Mouse (Mus musculus) forebrain, embryonic 11.5 days (tissue): ENCODE results near the gene Ezh1. TPM values are rescaled to one million over a fixed set of nuclear protein-coding genes. Genes with fewer than 3 reads are reported as not detected.

Experiments
- ATAC-seq: fragments of 200-750 bp; cut with Nextera tagmentation; replicated peaks from 2 replicates; pipeline ENCODE4 v1.8.0; 2017; ENCODE audit warnings: moderate TSS enrichment; ENCODE audit not compliant: low FRiP score
- DNase-seq: peaks from one replicate; pipeline ENCODE4 v3.0.0-alpha.2; 2017; ENCODE audit warnings: low spot score
- H3K27ac ChIP-seq: fragments of 300-500 bp; sonication (generic); 2 replicates; pipeline ENCODE4 v1.5.1; 2014; ENCODE audit warnings: low read depth, low read length
- H3K27me3 ChIP-seq: fragments of 300-500 bp; sonication (generic); 2 replicates; pipeline ENCODE4 v1.6.1; 2014; ENCODE audit warnings: mild to moderate bottlenecking, low read length, mixed read lengths; ENCODE audit not compliant: control insufficient read depth, insufficient read depth
- H3K36me3 ChIP-seq: fragments of 300-500 bp; sonication (generic); 2 replicates; pipeline ENCODE4 v1.6.1; 2014; ENCODE audit warnings: mild to moderate bottlenecking, low read length, moderate library complexity, mixed read lengths; ENCODE audit not compliant: control insufficient read depth, insufficient read depth
- H3K4me1 ChIP-seq: fragments of 300-500 bp; sonication (generic); replicated peaks from 2 replicates; pipeline ENCODE4 v1.6.1; 2014; ENCODE audit warnings: low read length, mixed read lengths; ENCODE audit not compliant: control insufficient read depth, insufficient read depth
- H3K4me2 ChIP-seq: fragments of 300-500 bp; sonication (generic); 2 replicates; pipeline ENCODE4 v1.6.1; 2014; ENCODE audit warnings: low read depth, mild to moderate bottlenecking, low read length, moderate library complexity, mixed read lengths; ENCODE audit not compliant: severe bottlenecking
- H3K4me3 ChIP-seq: fragments of 300-500 bp; sonication (generic); 2 replicates; pipeline ENCODE4 v1.5.1; 2014; ENCODE audit warnings: low read depth, low read length
- H3K9ac ChIP-seq: fragments of 300-500 bp; sonication (generic); 2 replicates; pipeline ENCODE4 v1.6.1; 2014; ENCODE audit warnings: low read length
- H3K9me3 ChIP-seq: fragments of 300-500 bp; sonication (generic); 2 replicates; pipeline ENCODE4 v1.6.1; 2016; ENCODE audit warnings: low read length, mixed read lengths; ENCODE audit not compliant: control insufficient read depth
- WGBS: fragments of 180-500 bp; shearing (Covaris S2); extraction: QIAGEN DNeasy Blood & Tissue Kit; methylation state at CpG from one replicate; pipeline ENCODE4 v1.1.7; 2014; 5-methylcytosine and 5-hydroxymethylcytosine counted together
- polyA plus RNA-seq: library from polyadenylated mRNA; unstranded; fragments of >200 nt; fragmentation: Nextera tagmentation; extraction: Ambion mirVana; gene quantifications from 2 replicates; pipeline ENCODE4 v1.2.1, GENCODE M21; 2014

Gene Ezh1
- polyA plus RNA-seq, 1 experiment from 2014 or later, result 12.8 TPM

- H3K9ac ChIP-seq, result peak overlapping the region; percentile 73
- no peak for DNase-seq
Measured at GRCm38 (mm10) chr11:101225331-101226064, 765 bp downstream of the Ezh1 start.

GRCm38 (mm10) chr11:101224337-101224736 lies 1.9 kb downstream of the Ezh1 start:
- Histone ChIP-seq H3K27me3 (no peaks in the 10 kb centered on the region), H3K4me3 (no peak overlapping the region), H3K4me2 (no peak overlapping the region), H3K36me3 (no peaks in the 10 kb centered on the region), H3K27ac (no peak overlapping the region), H3K9me3 (no peaks in the 10 kb centered on the region), H3K9ac (no peak overlapping the region), H3K4me1 (no peaks in the 10 kb centered on the region; the same call in 1 of the 2 replicates)
- 90% methylated on average over 3 of the region's 3 CpGs for WGBS
- no peak for DNase-seq
- ATAC-seq, result no peak

More at GRCm38 (mm10) chr11:101225331-101226064, 765 bp downstream of the Ezh1 start:
- Histone ChIP-seq H3K27ac (no peak overlapping the region), H3K4me2 (peak overlapping the region; percentile 98), H3K4me1 (no peaks in the 10 kb centered on the region; the same call in 1 of the 2 replicates), H3K27me3 (no peaks in the 10 kb centered on the region), H3K4me3 (peak overlapping the region; percentile 79), H3K36me3 (no peaks in the 10 kb centered on the region), H3K9me3 (no peaks in the 10 kb centered on the region)
- WGBS, result 19% methylated on average over 25 of the region's 25 CpGs
- no peak; the same call in 1 of the 2 replicates for ATAC-seq

GRCm38 (mm10) chr11:101221306-101221986 lies 4.8 kb downstream of the Ezh1 start:
- WGBS, result 88% methylated on average over 8 of the region's 8 CpGs
- Histone ChIP-seq H3K9me3 (no peaks in the 10 kb centered on the region), H3K36me3 (no peaks in the 10 kb centered on the region), H3K9ac (no peak overlapping the region), H3K27me3 (no peaks in the 10 kb centered on the region), H3K27ac (no peak overlapping the region), H3K4me1 (no peaks in the 10 kb centered on the region; the same call in 1 of the 2 replicates), H3K4me2 (no peak overlapping the region), H3K4me3 (no peak overlapping the region)
- no peak for DNase-seq
- ATAC-seq, result no peak

GRCm38 (mm10) chr11:101220853-101221252 lies 5.4 kb downstream of the Ezh1 start:
- Histone ChIP-seq H3K36me3 (no peaks in the 10 kb centered on the region), H3K4me3 (no peak overlapping the region), H3K9me3 (no peaks in the 10 kb centered on the region), H3K4me1 (no peaks in the 10 kb centered on the region; the same call in 1 of the 2 replicates), H3K4me2 (no peak overlapping the region), H3K27me3 (no peaks in the 10 kb centered on the region), H3K9ac (no peak overlapping the region), H3K27ac (no peak overlapping the region)
- ATAC-seq, result no peak
- WGBS, result 66% methylated on average over 2 of the region's 2 CpGs
- DNase-seq, result no peak

- H3K4me3 ChIP-seq, result no peak overlapping the region
- no peak overlapping the region for H3K27ac ChIP-seq
- WGBS, result 87% methylated on average over 10 of the region's 10 CpGs
- H3K9ac ChIP-seq, result no peak overlapping the region
- H3K27me3 ChIP-seq, result no peaks in the 10 kb centered on the region
- no peaks in the 10 kb centered on the region for H3K36me3 ChIP-seq
- ATAC-seq (no peak), DNase-seq (no peak)
- H3K4me2 ChIP-seq, result no peak overlapping the region
- H3K4me1 ChIP-seq, result no peaks in the 10 kb centered on the region
- H3K9me3 ChIP-seq, result no peaks in the 10 kb centered on the region
Measured at GRCm38 (mm10) chr11:101218436-101219055, 7.7 kb downstream of the Ezh1 start.

GRCm38 (mm10) chr11:101216936-101217335 lies 9.3 kb downstream of the Ezh1 start:
- Histone ChIP-seq H3K9me3 (no peaks in the 10 kb centered on the region), H3K4me2 (no peak overlapping the region), H3K27ac (no peak overlapping the region), H3K4me3 (no peak overlapping the region), H3K4me1 (no peaks in the 10 kb centered on the region), H3K36me3 (no peaks in the 10 kb centered on the region), H3K27me3 (no peaks in the 10 kb centered on the region), H3K9ac (no peak overlapping the region)
- no peak for ATAC-seq
- DNase-seq, result no peak
- 91% methylated on average over 5 of the region's 5 CpGs for WGBS

- no peak for DNase-seq
- Histone ChIP-seq H3K9me3 (no peaks in the 10 kb centered on the region), H3K4me1 (no peaks in the 10 kb centered on the region), H3K4me2 (no peak overlapping the region), H3K27me3 (no peaks in the 10 kb centered on the region), H3K4me3 (no peak overlapping the region), H3K27ac (no peak overlapping the region), H3K36me3 (no peaks in the 10 kb centered on the region), H3K9ac (no peak overlapping the region)
- no peak for ATAC-seq
- WGBS, result 51% methylated on average over 3 of the region's 3 CpGs
Measured at GRCm38 (mm10) chr11:101211970-101212369, 14.3 kb downstream of the Ezh1 start.

- Histone ChIP-seq H3K4me2 (no peak overlapping the region), H3K4me1 (no peaks in the 10 kb centered on the region), H3K27ac (no peak overlapping the region), H3K36me3 (no peaks in the 10 kb centered on the region; the same call in 1 of the 2 replicates), H3K9ac (no peak overlapping the region), H3K27me3 (no peaks in the 10 kb centered on the region), H3K4me3 (no peak overlapping the region), H3K9me3 (no peaks in the 10 kb centered on the region)
- ATAC-seq, result no peak
- peak; percentile 68 for DNase-seq
- WGBS, result 27% methylated on average over 7 of the region's 7 CpGs
Measured at GRCm38 (mm10) chr11:101200986-101201385, 25.3 kb downstream of the Ezh1 start.
